ENCODE assay signal across 9 mouse cellular contexts in genomic region chr5:30768598-30768997, GRCm38 (mm10). TPM values are rescaled to one million over a fixed set of nuclear protein-coding genes. Genes with fewer than 3 reads are reported as not detected.
A peak's percentile ranks its signal among the peaks of the same experiment; 100 is the strongest.
DNase-seq lines count a peak whose midpoint lies in the region; ATAC-seq lines count a peak whose summit lies in the region.
"Had no signal": no experiment of that assay in that cellular context is flagged by ENCODE, and none has a peak within 500 bp of the region (broad histone marks: within the 10 kb centered on the region; RNA-seq: fewer than 3 reads in every experiment).

No protein-coding gene starts in this region.

- peaks cover 2% of the 10 kb centered on the region; the same call in 1 of the 2 replicates for H3K27me3 ChIP-seq in liver, embryonic 12.5 days (replicated peaks)
- H3K27me3 ChIP-seq in forebrain, embryonic 12.5 days, result peaks cover 2% of the 10 kb centered on the region; the same call in 1 of the 2 replicates
- no peaks in the 10 kb centered on the region for H3K27me3 ChIP-seq in hindbrain, embryonic 15.5 days
- H3K27me3 ChIP-seq in stomach, embryonic 14.5 days (ENCODE audit: control insufficient read depth, insufficient read depth, low read length), result no peaks in the 10 kb centered on the region

- H3K9me3 ChIP-seq in liver, embryonic 12.5 days (replicated peaks), result no peaks in the 10 kb centered on the region
- H3K9me3 ChIP-seq in forebrain, embryonic 12.5 days, result no peaks in the 10 kb centered on the region
- no peaks in the 10 kb centered on the region for H3K9me3 ChIP-seq in hindbrain, embryonic 15.5 days
- no peaks in the 10 kb centered on the region for H3K9me3 ChIP-seq in stomach, embryonic 14.5 days (ENCODE audit: control insufficient read depth, low read depth, low read length)

- no peak overlapping the region for H3K4me2 ChIP-seq in liver, embryonic 12.5 days
- no peak overlapping the region for H3K4me2 ChIP-seq in forebrain, embryonic 12.5 days
- no peak overlapping the region for H3K4me2 ChIP-seq in hindbrain, embryonic 15.5 days
- peak overlapping the region; percentile 16; the same call in 1 of the 2 replicates for H3K4me2 ChIP-seq in stomach, embryonic 14.5 days (replicated peaks; ENCODE audit: low read depth, low read length)

- 19% methylated on average over 9 of the region's 9 CpGs for WGBS in liver, embryonic 12.5 days (ENCODE audit: insufficient replicate concordance)
- 28% methylated on average over 9 of the region's 9 CpGs for WGBS in forebrain, embryonic 12.5 days
- WGBS in hindbrain, embryonic 15.5 days, result 14% methylated on average over 9 of the region's 9 CpGs
- WGBS in stomach, embryonic 14.5 days, result 17% methylated on average over 9 of the region's 9 CpGs

- no peak overlapping the region for H3K9ac ChIP-seq in liver, embryonic 12.5 days
- no peak overlapping the region; the same call in 1 of the 2 replicates for H3K9ac ChIP-seq in forebrain, embryonic 12.5 days
- H3K9ac ChIP-seq in hindbrain, embryonic 15.5 days, result no peak overlapping the region
- no peak overlapping the region for H3K9ac ChIP-seq in stomach, embryonic 14.5 days (replicated peaks; ENCODE audit: low read depth, low read length)

- peaks cover 10% of the 10 kb centered on the region; the same call in 1 of the 2 replicates for H3K4me1 ChIP-seq in liver, embryonic 12.5 days
- H3K4me1 ChIP-seq in forebrain, embryonic 12.5 days, result peaks cover 55% of the 10 kb centered on the region
- H3K4me1 ChIP-seq in hindbrain, embryonic 15.5 days (replicated peaks), result peaks cover 70% of the 10 kb centered on the region
- H3K4me1 ChIP-seq in stomach, embryonic 14.5 days (ENCODE audit: control insufficient read depth, insufficient read depth, low read length), result peaks cover 18% of the 10 kb centered on the region; the same call in 1 of the 2 replicates

- H3K36me3 ChIP-seq in liver, embryonic 12.5 days, result no peaks in the 10 kb centered on the region
- peaks cover 15% of the 10 kb centered on the region for H3K36me3 ChIP-seq in forebrain, embryonic 12.5 days (replicated peaks)
- 0 out of 2 replicates have a peak, but pooled peaks cover 4% of the 10 kb centered on the region for H3K36me3 ChIP-seq in hindbrain, embryonic 15.5 days
- no peaks in the 10 kb centered on the region for H3K36me3 ChIP-seq in stomach, embryonic 14.5 days (ENCODE audit: control insufficient read depth, insufficient read depth, low read length)

- no peak overlapping the region for H3K27ac ChIP-seq in liver, embryonic 12.5 days
- peak overlapping the region; percentile 27; the same call in 1 of the 2 replicates for H3K27ac ChIP-seq in forebrain, embryonic 12.5 days
- peak overlapping the region; percentile 41; the same call in 1 of the 2 replicates for H3K27ac ChIP-seq in hindbrain, embryonic 15.5 days (replicated peaks)
- no peak overlapping the region for H3K27ac ChIP-seq in stomach, embryonic 14.5 days (ENCODE audit: low read length)

- ATAC-seq in liver, embryonic 12.5 days, result no peak
- ATAC-seq in forebrain, embryonic 12.5 days (ENCODE audit: low FRiP score), result peak; percentile 45; the same call in 1 of the 2 replicates
- peak; percentile 62 for ATAC-seq in hindbrain, embryonic 15.5 days (ENCODE audit: low FRiP score, low read depth)
- peak; percentile 71; the same call in 1 of the 2 replicates for ATAC-seq in stomach, embryonic 14.5 days (ENCODE audit: insufficient number of reproducible peaks, insufficient read depth, low FRiP score, low read depth)

- no peak overlapping the region for H3K4me3 ChIP-seq in liver, embryonic 12.5 days
- no peak overlapping the region for H3K4me3 ChIP-seq in forebrain, embryonic 12.5 days (replicated peaks)
- H3K4me3 ChIP-seq in hindbrain, embryonic 15.5 days, result no peak overlapping the region
- no peak overlapping the region for H3K4me3 ChIP-seq in stomach, embryonic 14.5 days (ENCODE audit: low read depth, low read length)
- H3K4me3 ChIP-seq: erythroblast, embryonic 14.5 days had no signal

- peak; percentile 54 for DNase-seq in liver
- peak; percentile 77 to 86 for DNase-seq in lung, adult 18-20 months
- no peak for DNase-seq in thymus, postnatal 14 days
- no peak for DNase-seq in layer of hippocampus, postnatal 10 days (ENCODE audit: low spot score in 2 of 2)

RNA-seq across cellular contexts. Expression of gene Mapre3, which starts 45.8 kb away (rescaled TPM):
- 3.0 and 3.4 TPM in 2 replicates for polyA plus RNA-seq in liver, embryonic 12.5 days (2016; fragmentation: Nextera tagmentation; extraction: Ambion mirVana)
- 58.4 and 60.5 TPM in 2 replicates for polyA plus RNA-seq in forebrain, embryonic 12.5 days (2016; fragmentation: Nextera tagmentation; extraction: Ambion mirVana)
- 138 and 157 TPM in 2 replicates for polyA plus RNA-seq in hindbrain, embryonic 15.5 days (2015; fragmentation: Nextera tagmentation; extraction: Ambion mirVana)
- polyA plus RNA-seq in stomach, embryonic 14.5 days (2014; fragmentation: Nextera tagmentation; extraction: Ambion mirVana), result 19.2 and 22.7 TPM in 2 replicates
- 100 to 1,000 TPM; 202 to 212 TPM for total RNA-seq in layer of hippocampus, postnatal 10 days (2021)

RNA-seq across cellular contexts. Expression of gene Dpysl5, which starts 57.2 kb away (rescaled TPM):
- 0.20 and 0.36 TPM in 2 replicates for polyA plus RNA-seq in liver, embryonic 12.5 days (2016; fragmentation: Nextera tagmentation; extraction: Ambion mirVana)
- polyA plus RNA-seq in forebrain, embryonic 12.5 days (2016; fragmentation: Nextera tagmentation; extraction: Ambion mirVana), result 109 and 134 TPM in 2 replicates
- polyA plus RNA-seq in hindbrain, embryonic 15.5 days (2015; fragmentation: Nextera tagmentation; extraction: Ambion mirVana), result 208 and 265 TPM in 2 replicates
- 10.3 and 11.0 TPM in 2 replicates for polyA plus RNA-seq in stomach, embryonic 14.5 days (2014; fragmentation: Nextera tagmentation; extraction: Ambion mirVana)
- total RNA-seq in layer of hippocampus, postnatal 10 days (2021), result 100 to 1,000 TPM; 321 to 327 TPM
- polyA plus RNA-seq: erythroblast, embryonic 14.5 days had no signal

Comparison
In these comparisons a context has a peak if more than half of its experiments do, and no peak if none do; other contexts are left out.
1. DNase-seq: peak in liver (single experiment) and lung, adult 18-20 months (2 of 2); none in thymus, postnatal 14 days (single experiment) and layer of hippocampus, postnatal 10 days (0 of 2).
2. H3K27ac ChIP-seq: peak in forebrain, embryonic 12.5 days (single experiment) and hindbrain, embryonic 15.5 days (single experiment); none in liver, embryonic 12.5 days (single experiment) and stomach, embryonic 14.5 days (single experiment).